Mouse (Mus musculus): ENCODE results near the gene Trmt1. TPM values are rescaled to one million over a fixed set of nuclear protein-coding genes. Genes with fewer than 3 reads are reported as not detected.
A peak's percentile ranks its signal among the peaks of the same experiment; 100 is the strongest.

The Trmt1 gene
- total and polyA plus RNA-seq, 2 experiments = 20.7 to 58.6 TPM

GRCm38 (mm10) chr8:84653092-84653631, 32.9 kb upstream of the Trmt1 start:
- no peaks in the 10 kb centered on the region for H3K36me3 ChIP-seq (ENCODE audit: control insufficient read depth, insufficient read depth, low read length)
- H3K27me3 ChIP-seq (ENCODE audit: control insufficient read depth, insufficient read depth, low read length) = no peaks in the 10 kb centered on the region
- no peak overlapping the region for H3K27ac ChIP-seq (replicated peaks; ENCODE audit: insufficient read depth, low read depth, low read length)
- no peak overlapping the region for H3K9ac ChIP-seq (ENCODE audit: low read depth, low read length)
- no peaks in the 10 kb centered on the region for H3K79me2 ChIP-seq (ENCODE audit: control insufficient read depth, insufficient read depth, low read length)
- TF ChIP-seq POLR2A (IDR thresholded peaks at IDR 0.05; ENCODE audit: extremely low read depth, insufficient read depth, low read length) (no peak), CTCF (IDR thresholded peaks at IDR 0.05; ENCODE audit: low read depth, low read length) (no peak)
- peaks cover 13% of the 10 kb centered on the region for H3K4me1 ChIP-seq (ENCODE audit: control insufficient read depth, insufficient read depth, low read length)
- WGBS = 86% methylated on average over 9 of the region's 9 CpGs
- no peak overlapping the region for H3K4me3 ChIP-seq (ENCODE audit: insufficient read depth, low read depth, low read length)
- no peak for DNase-seq (ENCODE audit: extremely low read depth, low read depth, low spot score)

DNA sequence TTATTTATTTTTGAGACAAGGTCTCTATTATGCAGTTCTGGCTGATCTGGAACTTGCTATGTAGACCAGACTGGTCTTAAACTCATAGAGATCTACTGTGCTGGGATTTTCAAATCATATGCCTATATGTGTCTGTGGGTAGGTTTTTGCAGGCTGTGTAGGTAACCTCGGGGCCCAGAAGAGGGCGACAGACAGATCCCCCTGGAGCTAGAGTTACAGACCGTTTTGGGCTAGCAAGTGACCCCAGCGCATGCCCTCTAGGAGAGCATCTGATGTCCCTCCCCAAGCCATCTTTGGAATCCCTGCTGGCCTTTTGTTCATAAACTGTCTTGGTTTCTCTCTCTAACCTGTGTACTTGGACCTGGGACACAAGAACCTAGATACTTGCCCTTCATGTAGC, 31.5 kb upstream of the Trmt1 start:
- 57% methylated on average over 4 of the region's 4 CpGs for WGBS

GRCm38 (mm10) chr8:84655336-84656190, 30.5 kb upstream of the Trmt1 start:
- no peak for TF ChIP-seq POLR2A (IDR thresholded peaks at IDR 0.05; ENCODE audit: extremely low read depth, insufficient read depth, low read length)
- no peak for TF ChIP-seq CTCF (IDR thresholded peaks at IDR 0.05; ENCODE audit: low read depth, low read length)
- no peaks in the 10 kb centered on the region for H3K36me3 ChIP-seq (ENCODE audit: control insufficient read depth, insufficient read depth, low read length)
- H3K79me2 ChIP-seq (ENCODE audit: control insufficient read depth, insufficient read depth, low read length) = no peaks in the 10 kb centered on the region
- H3K27ac ChIP-seq (replicated peaks; ENCODE audit: insufficient read depth, low read depth, low read length) = peak overlapping the region; percentile 59; the same call in 1 of the 2 replicates
- H3K4me3 ChIP-seq (ENCODE audit: insufficient read depth, low read depth, low read length) = peak overlapping the region; percentile 57
- DNase-seq (ENCODE audit: extremely low read depth, low read depth, low spot score) = no peak
- peaks cover 12% of the 10 kb centered on the region for H3K4me1 ChIP-seq (ENCODE audit: control insufficient read depth, insufficient read depth, low read length)
- 59% methylated on average over 15 of the region's 15 CpGs for WGBS
- H3K27me3 ChIP-seq (ENCODE audit: control insufficient read depth, insufficient read depth, low read length) = no peaks in the 10 kb centered on the region
- peak overlapping the region; percentile 62; the same call in 1 of the 2 replicates for H3K9ac ChIP-seq (ENCODE audit: low read depth, low read length)

More for the DNA sequence above, 31.5 kb upstream of the Trmt1 start:
- TF ChIP-seq POLR2A (IDR thresholded peaks at IDR 0.05; ENCODE audit: extremely low read depth, insufficient read depth, low read length) (no peak), CTCF (IDR thresholded peaks at IDR 0.05; ENCODE audit: low read depth, low read length) (no peak)
- no peak overlapping the region for H3K9ac ChIP-seq (ENCODE audit: low read depth, low read length)
- H3K27me3 ChIP-seq (ENCODE audit: control insufficient read depth, insufficient read depth, low read length) = no peaks in the 10 kb centered on the region
- H3K79me2 ChIP-seq (ENCODE audit: control insufficient read depth, insufficient read depth, low read length) = no peaks in the 10 kb centered on the region
- H3K4me3 ChIP-seq (ENCODE audit: insufficient read depth, low read depth, low read length) = no peak overlapping the region
- H3K27ac ChIP-seq (replicated peaks; ENCODE audit: insufficient read depth, low read depth, low read length) = no peak overlapping the region
- H3K4me1 ChIP-seq (ENCODE audit: control insufficient read depth, insufficient read depth, low read length) = peaks cover 13% of the 10 kb centered on the region
- DNase-seq (ENCODE audit: extremely low read depth, low read depth, low spot score) = no peak
- H3K36me3 ChIP-seq (ENCODE audit: control insufficient read depth, insufficient read depth, low read length) = no peaks in the 10 kb centered on the region

- peak overlapping the region; percentile 57; the same call in 1 of the 2 replicates for H3K4me3 ChIP-seq (ENCODE audit: insufficient read depth, low read depth, low read length)
- peaks cover 10% of the 10 kb centered on the region for H3K4me1 ChIP-seq (ENCODE audit: control insufficient read depth, insufficient read depth, low read length)
- no peaks in the 10 kb centered on the region for H3K36me3 ChIP-seq (ENCODE audit: control insufficient read depth, insufficient read depth, low read length)
- 42% methylated on average over 10 of the region's 10 CpGs for WGBS
- TF ChIP-seq CTCF (IDR thresholded peaks at IDR 0.05; ENCODE audit: low read depth, low read length) (no peak), POLR2A (IDR thresholded peaks at IDR 0.05; ENCODE audit: extremely low read depth, insufficient read depth, low read length) (no peak)
- peak overlapping the region; percentile 59 for H3K27ac ChIP-seq (replicated peaks; ENCODE audit: insufficient read depth, low read depth, low read length)
- DNase-seq (ENCODE audit: extremely low read depth, low read depth, low spot score) = no peak
- H3K9ac ChIP-seq (ENCODE audit: low read depth, low read length) = peak overlapping the region; percentile 62
- no peaks in the 10 kb centered on the region for H3K79me2 ChIP-seq (ENCODE audit: control insufficient read depth, insufficient read depth, low read length)
- H3K27me3 ChIP-seq (ENCODE audit: control insufficient read depth, insufficient read depth, low read length) = no peaks in the 10 kb centered on the region
These were observed 29.9 kb upstream of the Trmt1 start for GRCm38 (mm10) chr8:84656191-84656525.

GRCm38 (mm10) chr8:84656641-84657126, 29.4 kb upstream of the Trmt1 start:
- Histone ChIP-seq H3K79me2 (ENCODE audit: control insufficient read depth, insufficient read depth, low read length) (no peaks in the 10 kb centered on the region), H3K4me1 (ENCODE audit: control insufficient read depth, insufficient read depth, low read length) (peaks cover 8% of the 10 kb centered on the region), H3K27me3 (ENCODE audit: control insufficient read depth, insufficient read depth, low read length) (no peaks in the 10 kb centered on the region), H3K4me3 (ENCODE audit: insufficient read depth, low read depth, low read length) (peak overlapping the region; percentile 57), H3K36me3 (ENCODE audit: control insufficient read depth, insufficient read depth, low read length) (no peaks in the 10 kb centered on the region), H3K27ac (replicated peaks; ENCODE audit: insufficient read depth, low read depth, low read length) (peak overlapping the region; percentile 59), H3K9ac (ENCODE audit: low read depth, low read length) (peak overlapping the region; percentile 62)
- no peak for TF ChIP-seq CTCF (IDR thresholded peaks at IDR 0.05; ENCODE audit: low read depth, low read length)
- peak; percentile 54; the same call in 1 of the 2 replicates for TF ChIP-seq POLR2A (IDR thresholded peaks at IDR 0.05; ENCODE audit: extremely low read depth, insufficient read depth, low read length)
- WGBS = 1% methylated on average over 23 of the region's 23 CpGs
- peak; percentile 88 for DNase-seq (ENCODE audit: extremely low read depth, low read depth, low spot score)
